Mouse (Mus musculus): ENCODE results near the gene Olfr116.

The Olfr116 gene

DNA sequence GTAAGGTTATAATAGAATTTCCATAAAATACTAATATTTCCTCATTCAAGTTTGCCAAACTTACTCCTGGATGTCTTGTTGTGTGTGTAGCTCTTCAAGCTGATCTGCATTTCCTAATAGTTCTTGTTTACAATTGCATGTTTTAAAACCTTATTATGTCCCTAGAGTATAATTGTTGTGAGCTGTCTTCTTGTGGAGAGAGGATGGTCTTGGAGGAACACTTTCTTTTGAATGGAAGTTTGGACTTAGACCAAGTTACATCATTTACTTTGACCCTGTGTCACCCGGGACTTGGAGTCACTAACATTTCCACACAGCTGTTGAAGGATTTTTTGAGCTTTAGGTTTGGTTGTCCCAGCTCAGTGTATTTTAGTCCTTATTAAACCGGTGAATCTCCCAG is at the start of gene Olfr116, which contains the start of gene Olfr115:
Olfr116 (minus strand) TSS at position 191 of the 400 bp plus-strand sequence.
Olfr115 (minus strand) TSS at position 101 of the 400 bp plus-strand sequence.
- no peak for DNase-seq

DNA sequence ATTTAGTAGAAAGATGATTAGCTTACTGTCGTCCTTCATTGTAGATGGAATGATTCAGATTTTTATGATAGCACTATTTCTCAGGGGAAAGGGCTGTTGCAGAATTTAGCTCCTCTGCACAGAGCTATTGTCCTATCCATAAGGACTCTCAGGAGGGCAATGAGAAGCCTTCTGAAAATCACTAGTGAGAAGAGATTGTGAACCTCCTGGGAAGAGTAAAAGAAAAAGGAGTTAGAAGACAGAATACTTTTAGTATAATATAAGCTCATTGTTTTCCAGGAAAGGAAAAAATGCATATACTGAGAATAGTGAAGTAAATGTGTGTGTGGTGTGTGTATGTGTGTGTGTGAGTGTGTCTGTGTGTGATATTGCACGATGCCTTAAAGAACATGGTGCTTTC is 39.7 kb upstream of the Olfr116 start, which contains the start of gene Olfr118:
Olfr118 (plus strand) TSS at position 301 of the 400 bp plus-strand sequence.
- no peak for DNase-seq

DNA sequence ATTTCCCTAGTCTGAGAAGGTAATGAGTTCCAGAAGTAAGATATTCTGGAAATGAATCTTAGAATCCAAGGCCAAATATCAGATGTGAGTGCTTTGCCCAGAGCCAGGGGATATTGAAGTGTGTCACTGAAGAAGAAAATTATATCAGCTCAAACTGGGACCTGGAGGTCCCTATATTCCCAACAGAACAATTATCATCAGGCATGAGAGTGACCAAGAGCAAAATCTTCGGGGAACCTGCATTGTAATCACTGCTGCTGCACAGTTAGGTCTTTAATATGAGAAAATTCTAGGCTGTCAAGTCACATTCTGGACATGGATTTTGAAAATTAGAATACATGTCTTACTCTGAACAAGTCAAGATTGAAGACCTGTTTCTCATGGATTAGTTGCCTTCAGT is 36.7 kb upstream of the Olfr116 start, which contains the start of gene Olfr117:
Olfr117 (minus strand) TSS at position 101 of the 400 bp plus-strand sequence.
- DNase-seq, result no peak

DNA sequence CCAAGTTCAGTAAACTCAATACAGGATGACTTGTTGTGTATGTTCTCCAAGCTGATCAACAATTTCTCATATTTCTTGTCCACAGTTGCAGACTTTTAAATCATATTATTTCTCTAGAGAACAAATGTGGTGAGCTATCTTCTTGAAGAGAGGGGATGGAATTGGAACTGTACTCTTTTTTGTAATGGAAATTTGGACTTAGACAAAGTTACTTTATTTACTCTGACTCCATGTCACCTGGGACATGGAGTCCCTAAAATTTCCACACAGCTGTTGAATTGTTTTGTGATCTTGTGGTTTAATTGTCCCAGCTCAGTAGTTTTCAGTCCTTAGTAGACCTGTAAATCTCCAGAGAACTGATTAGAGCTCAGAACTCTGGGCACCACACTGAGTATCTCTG is 34.4 kb downstream of the Olfr116 start, which contains the start of gene Olfr114:
Olfr114 (minus strand) TSS at position 101 of the 400 bp plus-strand sequence.
- no peak for DNase-seq

DNA sequence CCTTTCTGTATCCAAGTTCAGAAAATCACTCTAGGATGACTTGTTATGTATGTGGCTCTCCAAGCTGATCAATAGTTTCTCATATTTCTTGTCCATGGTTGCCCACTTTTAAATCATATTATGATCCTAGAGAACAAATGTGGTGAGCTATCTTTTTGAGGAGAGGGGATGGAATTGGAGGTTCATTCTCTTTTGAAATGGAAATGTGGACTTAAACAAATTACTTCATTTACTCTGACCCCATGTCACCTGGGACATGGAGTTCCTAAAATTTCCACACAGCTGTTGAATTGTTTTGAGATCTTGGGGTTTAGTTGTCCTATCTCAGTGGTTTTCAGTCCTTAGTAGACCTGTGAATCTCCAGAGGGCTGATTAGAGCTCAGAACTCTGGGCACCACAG is 49.4 kb downstream of the Olfr116 start, which contains the start of gene Olfr113:
Olfr113 (minus strand) TSS at position 101 of the 400 bp plus-strand sequence.
- DNase-seq, result no peak

Measured in cerebellum, postnatal 14 days (tissue).